Mouse (Mus musculus) adrenal gland, postnatal 4 days (tissue): ENCODE measurements at regions not wholly inside any gene's neighbourhood (a gene's known extent, or its start where the extent isn't known, plus 50 kb on each side); places are given as distances from the start of the nearest gene placed in this dataset.

ENCODE experiments used
- DNase-seq, 2 experiments: peaks; one replicate each; pipeline ENCODE4 v3.0.0; 2021 to 2022; ENCODE audit warnings: low spot score in 2 of 2, mixed read lengths in 2 of 2

DNA sequence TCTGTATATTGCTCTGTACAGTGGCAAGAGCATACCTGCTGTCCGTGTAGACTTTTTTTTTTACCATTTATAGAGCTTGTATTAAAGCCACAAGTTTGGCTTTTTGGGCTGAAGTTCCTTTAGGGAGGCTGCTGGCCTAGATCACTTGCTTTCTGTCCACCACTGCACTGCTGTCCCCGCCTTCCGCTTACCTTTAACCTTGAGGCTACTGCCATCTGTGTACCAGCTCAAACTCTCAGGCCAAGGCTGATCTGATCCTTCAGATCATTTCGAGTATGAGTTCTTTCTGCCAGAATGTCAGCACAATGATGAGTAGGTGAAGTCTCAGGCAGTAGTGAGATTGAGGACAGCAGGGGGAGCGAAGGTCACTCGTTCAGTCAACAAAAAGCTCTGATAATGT lies 288.5 kb downstream of the Gm21865 start:
- peak in 1 of 2 experiments; percentile 1 for DNase-seq
